Mouse (Mus musculus): ENCODE results near the gene Clk3. TPM values are rescaled to one million over a fixed set of nuclear protein-coding genes. Genes with fewer than 3 reads are reported as not detected.
A peak's percentile ranks its signal among the peaks of the same experiment; 100 is the strongest.

Gene Clk3
- total RNA-seq, 1 experiment, result 38.3 TPM

GRCm38 (mm10) chr9:57770214-57770613 lies 4.6 kb upstream of the Clk3 start:
- Histone ChIP-seq H3K9ac (ENCODE audit: insufficient read depth, low read depth, low read length, poor library complexity, severe bottlenecking) (no peak overlapping the region), H3K9me3 (ENCODE audit: control insufficient read depth, insufficient read depth, low read depth, low read length) (no peaks in the 10 kb centered on the region), H3K4me3 (ENCODE audit: insufficient read depth in 1 of 2, low read depth in 1 of 2, low read length in 2 of 2, poor library complexity in 1 of 2, severe bottlenecking in 1 of 2) (no peak overlapping the region), H3K27ac (ENCODE audit: insufficient read depth, low read depth, low read length, poor library complexity, severe bottlenecking) (no peak overlapping the region), H3K4me1 (ENCODE audit: control insufficient read depth in 2 of 2, insufficient read depth in 2 of 2, low read length in 2 of 2, poor library complexity in 1 of 2) (peaks cover 0 to 7% of the 10 kb centered on the region in 2 experiments; a peak in 1 of 4 replicates), H3K36me3 (ENCODE audit: control insufficient read depth, insufficient read depth, low read length, poor library complexity, severe bottlenecking) (no peaks in the 10 kb centered on the region)
- TF ChIP-seq CHD2 (IDR thresholded peaks at IDR 0.05; ENCODE audit: low read depth, low read length) (no peak), HCFC1 (IDR thresholded peaks at IDR 0.05; ENCODE audit: borderline replicate concordance, insufficient read depth, low read length) (no peak), ZC3H11A (IDR thresholded peaks at IDR 0.05; ENCODE audit: borderline replicate concordance, low read depth, low read length) (no peak), MAFK (IDR thresholded peaks at IDR 0.05; ENCODE audit: insufficient read depth, low read depth, low read length) (no peak), ZNF384 (IDR thresholded peaks at IDR 0.05; ENCODE audit: low read depth, low read length) (no peak)
- in situ Hi-C loops (cut with MboI; ENCODE audit: low sequenced_read_pairs in 2 of 2, unreplicated experiment in 2 of 2), result no loop called here
- no peak for DNase-seq (ENCODE audit: low read depth, low spot score)

GRCm38 (mm10) chr9:57769539-57770069 lies 3.9 kb upstream of the Clk3 start:
- H3K36me3 ChIP-seq (ENCODE audit: control insufficient read depth, insufficient read depth, low read length, poor library complexity, severe bottlenecking), result no peaks in the 10 kb centered on the region
- H3K27ac ChIP-seq (ENCODE audit: insufficient read depth, low read depth, low read length, poor library complexity, severe bottlenecking), result no peak overlapping the region
- TF ChIP-seq ZC3H11A (IDR thresholded peaks at IDR 0.05; ENCODE audit: borderline replicate concordance, low read depth, low read length), result no peak
- TF ChIP-seq HCFC1 (IDR thresholded peaks at IDR 0.05; ENCODE audit: borderline replicate concordance, insufficient read depth, low read length), result no peak
- TF ChIP-seq CHD2 (IDR thresholded peaks at IDR 0.05; ENCODE audit: low read depth, low read length), result no peak
- no peak for TF ChIP-seq MAFK (IDR thresholded peaks at IDR 0.05; ENCODE audit: insufficient read depth, low read depth, low read length)
- TF ChIP-seq ZNF384 (IDR thresholded peaks at IDR 0.05; ENCODE audit: low read depth, low read length), result no peak
- peaks cover 0 to 7% of the 10 kb centered on the region in 2 experiments; a peak in 1 of 4 replicates for H3K4me1 ChIP-seq (ENCODE audit: control insufficient read depth in 2 of 2, insufficient read depth in 2 of 2, low read length in 2 of 2, poor library complexity in 1 of 2)
- no peak for DNase-seq (ENCODE audit: low read depth, low spot score)
- H3K4me3 ChIP-seq (ENCODE audit: insufficient read depth in 1 of 2, low read depth in 1 of 2, low read length in 2 of 2, poor library complexity in 1 of 2, severe bottlenecking in 1 of 2), result no peak overlapping the region
- no peak overlapping the region for H3K9ac ChIP-seq (ENCODE audit: insufficient read depth, low read depth, low read length, poor library complexity, severe bottlenecking)
- H3K9me3 ChIP-seq (ENCODE audit: control insufficient read depth, insufficient read depth, low read depth, low read length), result no peaks in the 10 kb centered on the region
- in situ Hi-C loops (cut with MboI; ENCODE audit: low sequenced_read_pairs in 2 of 2, unreplicated experiment in 2 of 2), result no loop called here

GRCm38 (mm10) chr9:57767231-57767630 lies 1.6 kb upstream of the Clk3 start:
- in situ Hi-C loops (cut with MboI; ENCODE audit: low sequenced_read_pairs in 2 of 2, unreplicated experiment in 2 of 2), result no loop called here
- no peaks in the 10 kb centered on the region for H3K36me3 ChIP-seq (ENCODE audit: control insufficient read depth, insufficient read depth, low read length, poor library complexity, severe bottlenecking)
- no peak overlapping the region for H3K4me3 ChIP-seq (ENCODE audit: insufficient read depth in 1 of 2, low read depth in 1 of 2, low read length in 2 of 2, poor library complexity in 1 of 2, severe bottlenecking in 1 of 2)
- H3K9ac ChIP-seq (ENCODE audit: insufficient read depth, low read depth, low read length, poor library complexity, severe bottlenecking), result no peak overlapping the region
- H3K27ac ChIP-seq (ENCODE audit: insufficient read depth, low read depth, low read length, poor library complexity, severe bottlenecking), result no peak overlapping the region
- no peaks in the 10 kb centered on the region for H3K9me3 ChIP-seq (ENCODE audit: control insufficient read depth, insufficient read depth, low read depth, low read length)
- H3K4me1 ChIP-seq (ENCODE audit: control insufficient read depth in 2 of 2, insufficient read depth in 2 of 2, low read length in 2 of 2, poor library complexity in 1 of 2), result peaks cover 0 to 7% of the 10 kb centered on the region in 2 experiments; a peak in 1 of 4 replicates
- TF ChIP-seq CHD2 (IDR thresholded peaks at IDR 0.05; ENCODE audit: low read depth, low read length) (no peak), MAFK (IDR thresholded peaks at IDR 0.05; ENCODE audit: insufficient read depth, low read depth, low read length) (no peak)
- DNase-seq (ENCODE audit: low read depth, low spot score), result no peak

- in situ Hi-C loops (cut with MboI; ENCODE audit: low sequenced_read_pairs in 2 of 2, unreplicated experiment in 2 of 2), result no loop called here
- peak overlapping the region; percentile 78 to 98; a peak in 2 of 4 replicates for H3K4me3 ChIP-seq (ENCODE audit: insufficient read depth in 1 of 2, low read depth in 1 of 2, low read length in 2 of 2, poor library complexity in 1 of 2, severe bottlenecking in 1 of 2)
- peaks cover 0 to 7% of the 10 kb centered on the region in 2 experiments; a peak in 1 of 4 replicates for H3K4me1 ChIP-seq (ENCODE audit: control insufficient read depth in 2 of 2, insufficient read depth in 2 of 2, low read length in 2 of 2, poor library complexity in 1 of 2)
- no peaks in the 10 kb centered on the region for H3K9me3 ChIP-seq (ENCODE audit: control insufficient read depth, insufficient read depth, low read depth, low read length)
- peak overlapping the region; percentile 89; the same call in 1 of the 2 replicates for H3K9ac ChIP-seq (ENCODE audit: insufficient read depth, low read depth, low read length, poor library complexity, severe bottlenecking)
- DNase-seq (ENCODE audit: low read depth, low spot score), result no peak
- no peak overlapping the region for H3K27ac ChIP-seq (ENCODE audit: insufficient read depth, low read depth, low read length, poor library complexity, severe bottlenecking)
- TF ChIP-seq ZNF384 (IDR thresholded peaks at IDR 0.05; ENCODE audit: low read depth, low read length) (no peak), MAFK (IDR thresholded peaks at IDR 0.05; ENCODE audit: insufficient read depth, low read depth, low read length) (no peak), CHD2 (IDR thresholded peaks at IDR 0.05; ENCODE audit: low read depth, low read length) (no peak), ZC3H11A (IDR thresholded peaks at IDR 0.05; ENCODE audit: borderline replicate concordance, low read depth, low read length) (no peak), HCFC1 (IDR thresholded peaks at IDR 0.05; ENCODE audit: borderline replicate concordance, insufficient read depth, low read length) (no peak)
- no peaks in the 10 kb centered on the region for H3K36me3 ChIP-seq (ENCODE audit: control insufficient read depth, insufficient read depth, low read length, poor library complexity, severe bottlenecking)
Observed at GRCm38 (mm10) chr9:57766431-57766830, 771 bp upstream of the Clk3 start.

GRCm38 (mm10) chr9:57764974-57765363 lies 691 bp downstream of the Clk3 start:
- Histone ChIP-seq H3K9me3 (ENCODE audit: control insufficient read depth, insufficient read depth, low read depth, low read length) (no peaks in the 10 kb centered on the region), H3K9ac (ENCODE audit: insufficient read depth, low read depth, low read length, poor library complexity, severe bottlenecking) (peak overlapping the region; percentile 89), H3K27ac (ENCODE audit: insufficient read depth, low read depth, low read length, poor library complexity, severe bottlenecking) (no peak overlapping the region), H3K36me3 (ENCODE audit: control insufficient read depth, insufficient read depth, low read length, poor library complexity, severe bottlenecking) (peaks cover 8% of the 10 kb centered on the region), H3K4me3 (ENCODE audit: insufficient read depth in 1 of 2, low read depth in 1 of 2, low read length in 2 of 2, poor library complexity in 1 of 2, severe bottlenecking in 1 of 2) (peak overlapping the region; percentile 78 to 98), H3K4me1 (ENCODE audit: control insufficient read depth in 2 of 2, insufficient read depth in 2 of 2, low read length in 2 of 2, poor library complexity in 1 of 2) (peaks cover 0 to 7% of the 10 kb centered on the region in 2 experiments; a peak in 1 of 4 replicates)
- in situ Hi-C loops (cut with MboI; ENCODE audit: low sequenced_read_pairs in 2 of 2, unreplicated experiment in 2 of 2), result no loop called here
- DNase-seq (ENCODE audit: low read depth, low spot score), result peak; percentile 78
- no peak for TF ChIP-seq ZC3H11A (IDR thresholded peaks at IDR 0.05; ENCODE audit: borderline replicate concordance, low read depth, low read length)
- no peak for TF ChIP-seq CHD2 (IDR thresholded peaks at IDR 0.05; ENCODE audit: low read depth, low read length)
- peak; percentile 50; the same call in 1 of the 2 replicates for TF ChIP-seq HCFC1 (IDR thresholded peaks at IDR 0.05; ENCODE audit: borderline replicate concordance, insufficient read depth, low read length)
- no peak for TF ChIP-seq MAFK (IDR thresholded peaks at IDR 0.05; ENCODE audit: insufficient read depth, low read depth, low read length)

All from ES-E14 (cell line).